Mouse (Mus musculus): Measurements from ENCODE around the gene Irgm2.
A peak's percentile ranks its signal among the peaks of the same experiment; 100 is the strongest.

Irgm2 gene

GRCm38 (mm10) chr11:58199229-58200037, at the start of gene Irgm2, which contains the start of gene Igtp:
Gene Irgm2 (plus strand): TSS chr11:58199618.
Gene Igtp (plus strand): TSS chr11:58199556.
- DNase-seq (ENCODE audit: low spot score in 2 of 2): peak; percentile 75 to 87

- no peak for DNase-seq (ENCODE audit: low spot score in 2 of 2)
Measured at GRCm38 (mm10) chr11:58155458-58155857, 44.0 kb upstream of the Irgm2 start.

GRCm38 (mm10) chr11:58156871-58157270, 42.5 kb upstream of the Irgm2 start:
- DNase-seq (ENCODE audit: low spot score in 2 of 2): no peak

GRCm38 (mm10) chr11:58165072-58165471, 34.3 kb upstream of the Irgm2 start:
- no peak for DNase-seq (ENCODE audit: low spot score in 2 of 2)

GRCm38 (mm10) chr11:58167822-58168166, 31.6 kb upstream of the Irgm2 start:
- DNase-seq (ENCODE audit: low spot score in 2 of 2): no peak

- DNase-seq (ENCODE audit: low spot score in 2 of 2): peak; percentile 74 to 81
Measured at GRCm38 (mm10) chr11:58168167-58168915, 31.1 kb upstream of the Irgm2 start, which contains the start of gene Gemin5. Gene Gemin5 (minus strand): TSS chr11:58168539.

- no peak for DNase-seq (ENCODE audit: low spot score in 2 of 2)
Measured at GRCm38 (mm10) chr11:58169666-58170065, 29.8 kb upstream of the Irgm2 start.

- DNase-seq (ENCODE audit: low spot score in 2 of 2): peak; percentile 91 to 92
Measured at GRCm38 (mm10) chr11:58171459-58172091, 27.8 kb upstream of the Irgm2 start, which contains the start of gene Mrpl22. Gene Mrpl22 (plus strand): TSS chr11:58171661.

- peak; percentile 70 to 79 for DNase-seq (ENCODE audit: low spot score in 2 of 2)
Measured at GRCm38 (mm10) chr11:58179563-58179962, 19.9 kb upstream of the Irgm2 start.

GRCm38 (mm10) chr11:58179986-58180385, 19.4 kb upstream of the Irgm2 start:
- peak in 1 of 2 experiments; percentile 17 for DNase-seq (ENCODE audit: low spot score in 2 of 2)

GRCm38 (mm10) chr11:58180756-58181155, 18.7 kb upstream of the Irgm2 start:
- DNase-seq (ENCODE audit: low spot score in 2 of 2): no peak

GRCm38 (mm10) chr11:58183579-58183978, 15.8 kb upstream of the Irgm2 start:
- DNase-seq (ENCODE audit: low spot score in 2 of 2): peak; percentile 56 to 60

GRCm38 (mm10) chr11:58189675-58190074, 9.7 kb upstream of the Irgm2 start:
- DNase-seq (ENCODE audit: low spot score in 2 of 2): no peak

- no peak for DNase-seq (ENCODE audit: low spot score in 2 of 2)
Measured at GRCm38 (mm10) chr11:58193326-58193725, 6.1 kb upstream of the Irgm2 start.

GRCm38 (mm10) chr11:58193860-58194520, 5.4 kb upstream of the Irgm2 start:
- no peak for DNase-seq (ENCODE audit: low spot score in 2 of 2)

- DNase-seq (ENCODE audit: low spot score in 2 of 2): no peak
Measured at GRCm38 (mm10) chr11:58198663-58199062, 755 bp upstream of the Irgm2 start.

- DNase-seq (ENCODE audit: low spot score in 2 of 2): no peak
Measured at GRCm38 (mm10) chr11:58200226-58200625, 808 bp downstream of the Irgm2 start.

- no peak for DNase-seq (ENCODE audit: low spot score in 2 of 2)
Measured at GRCm38 (mm10) chr11:58201052-58201451, 1.6 kb downstream of the Irgm2 start.

- no peak for DNase-seq (ENCODE audit: low spot score in 2 of 2)
Measured at GRCm38 (mm10) chr11:58210321-58210886, 11.0 kb downstream of the Irgm2 start.

- peak in 1 of 2 experiments; percentile 29 for DNase-seq (ENCODE audit: low spot score in 2 of 2)
Measured at GRCm38 (mm10) chr11:58211062-58211681, 11.8 kb downstream of the Irgm2 start.

- DNase-seq (ENCODE audit: low spot score in 2 of 2): no peak
Measured at GRCm38 (mm10) chr11:58211682-58212067, 12.3 kb downstream of the Irgm2 start.

All from natural killer cell, adult 2 months (primary cell).